Mouse (Mus musculus): Measurements from ENCODE around the gene Myoz2.

The Myoz2 gene

GRCm38 (mm10) chr3:123034752-123035151, at the start of gene Myoz2:
Gene Myoz2 (minus strand): TSS chr3:123035015.
- DNase-seq (ENCODE audit: low read depth in 1 of 2, low spot score in 2 of 2), result no peak

DNA sequence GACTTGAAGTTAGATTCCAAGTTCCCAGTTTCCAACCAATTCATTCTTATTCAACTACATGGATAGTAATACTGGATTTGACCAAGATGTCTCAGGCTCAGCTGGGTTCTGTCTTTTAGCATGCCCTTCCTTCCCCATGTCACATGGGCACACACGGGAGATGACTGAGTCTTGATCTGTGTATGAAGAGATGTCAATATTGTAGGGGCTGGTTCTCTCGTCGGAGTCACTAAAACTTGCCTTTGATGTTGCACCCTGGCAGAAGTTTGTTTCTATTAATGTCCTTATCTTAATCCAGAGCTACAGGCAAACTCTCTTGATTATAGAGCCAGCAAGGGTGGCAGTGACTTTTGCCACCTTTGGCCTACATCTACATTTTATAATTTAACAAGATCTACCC, 46.9 kb upstream of the Myoz2 start:
- DNase-seq (ENCODE audit: low read depth in 1 of 2, low spot score in 2 of 2), result no peak

- no peak for DNase-seq (ENCODE audit: low read depth in 1 of 2, low spot score in 2 of 2)
These were observed 46.1 kb upstream of the Myoz2 start for GRCm38 (mm10) chr3:123080943-123081342.

GRCm38 (mm10) chr3:123080017-123080725, 45.4 kb upstream of the Myoz2 start:
- no peak for DNase-seq (ENCODE audit: low read depth in 1 of 2, low spot score in 2 of 2)

DNA sequence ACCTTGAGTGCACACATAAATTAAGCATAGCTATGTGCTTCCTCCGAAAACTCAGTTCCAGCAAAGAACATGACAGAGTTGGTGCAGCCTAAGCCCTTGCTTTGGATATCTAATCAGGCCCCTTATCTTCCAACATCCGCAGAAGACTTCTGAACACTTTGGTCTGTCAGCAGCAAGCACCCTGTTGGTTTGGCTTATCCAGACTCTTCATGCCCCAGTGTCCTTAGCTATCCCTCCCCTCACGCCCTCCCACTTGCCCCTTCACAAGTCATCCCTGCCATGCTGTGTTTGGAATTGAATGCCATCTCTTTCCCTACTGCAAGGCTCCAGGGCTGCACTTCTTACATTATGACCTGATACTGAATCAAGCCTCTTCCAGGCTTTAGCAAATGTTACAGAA, 40.9 kb upstream of the Myoz2 start:
- no peak for DNase-seq (ENCODE audit: low read depth in 1 of 2, low spot score in 2 of 2)

- no peak for DNase-seq (ENCODE audit: low read depth in 1 of 2, low spot score in 2 of 2)
These were observed 40.2 kb upstream of the Myoz2 start for GRCm38 (mm10) chr3:123075034-123075433.

- no peak for DNase-seq (ENCODE audit: low read depth in 1 of 2, low spot score in 2 of 2)
These were observed 38.5 kb upstream of the Myoz2 start for GRCm38 (mm10) chr3:123073351-123073750.

DNA sequence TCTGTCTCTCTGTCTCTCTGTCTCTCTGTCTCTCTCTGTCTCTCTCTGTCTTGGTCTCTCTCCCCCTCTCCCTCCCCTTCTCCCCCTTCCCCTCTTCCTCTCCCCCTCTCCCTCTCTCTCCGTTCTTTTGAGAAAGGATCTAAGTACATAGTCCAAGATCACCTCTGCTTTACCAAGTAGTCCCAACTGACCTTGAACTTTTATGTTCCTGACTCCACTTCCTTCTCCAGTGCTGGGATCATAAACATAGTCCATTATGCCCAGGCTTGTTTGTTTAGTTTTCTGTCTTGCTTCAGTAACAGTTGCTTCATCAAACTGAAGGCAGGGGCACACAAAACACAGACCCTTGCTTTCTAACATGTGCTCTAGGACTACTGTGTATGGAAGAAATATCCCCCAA, 37.7 kb upstream of the Myoz2 start:
- DNase-seq (ENCODE audit: low read depth in 1 of 2, low spot score in 2 of 2), result no peak

- DNase-seq (ENCODE audit: low read depth in 1 of 2, low spot score in 2 of 2), result no peak
These were observed 36.2 kb upstream of the Myoz2 start for GRCm38 (mm10) chr3:123070996-123071395.

DNA sequence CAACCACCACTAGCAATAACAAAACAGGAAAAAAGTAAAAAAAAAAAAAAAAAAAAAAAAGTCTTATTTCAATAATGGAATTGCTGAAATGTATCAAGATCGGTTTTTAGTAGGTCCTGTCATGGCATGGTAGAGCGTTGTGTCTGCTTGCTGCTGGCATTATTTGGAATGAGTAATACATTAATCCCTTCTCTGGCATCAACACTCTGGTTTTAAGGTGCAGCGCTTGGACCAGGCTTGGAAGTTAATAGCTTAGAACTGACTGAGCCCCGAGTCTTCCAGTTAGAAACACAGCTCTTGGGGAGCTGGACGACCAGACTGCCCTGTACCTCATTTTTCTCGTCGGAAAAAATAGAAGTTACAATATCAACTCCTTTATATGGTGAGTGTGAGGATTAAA, 32.0 kb upstream of the Myoz2 start:
- no peak for DNase-seq (ENCODE audit: low read depth in 1 of 2, low spot score in 2 of 2)

DNA sequence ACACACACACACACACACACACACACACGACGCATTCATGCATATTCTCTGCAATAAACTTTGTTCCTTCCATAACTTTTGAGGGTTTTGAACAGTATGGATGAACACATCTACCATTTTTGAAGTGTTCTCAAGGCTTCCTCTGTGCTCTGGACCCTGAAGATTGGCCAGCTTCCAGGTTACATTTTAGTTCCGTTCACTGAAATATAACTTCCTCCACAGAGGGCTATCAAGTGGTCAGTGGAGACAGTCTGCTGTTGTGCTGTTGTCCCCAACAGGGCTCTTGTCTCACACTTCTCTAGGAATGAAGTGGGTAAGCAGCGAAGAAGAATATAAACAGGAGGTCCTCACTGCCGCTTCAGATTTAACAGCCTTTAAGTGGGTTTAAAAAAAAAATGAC, 30.7 kb upstream of the Myoz2 start:
- no peak for DNase-seq (ENCODE audit: low read depth in 1 of 2, low spot score in 2 of 2)

DNA sequence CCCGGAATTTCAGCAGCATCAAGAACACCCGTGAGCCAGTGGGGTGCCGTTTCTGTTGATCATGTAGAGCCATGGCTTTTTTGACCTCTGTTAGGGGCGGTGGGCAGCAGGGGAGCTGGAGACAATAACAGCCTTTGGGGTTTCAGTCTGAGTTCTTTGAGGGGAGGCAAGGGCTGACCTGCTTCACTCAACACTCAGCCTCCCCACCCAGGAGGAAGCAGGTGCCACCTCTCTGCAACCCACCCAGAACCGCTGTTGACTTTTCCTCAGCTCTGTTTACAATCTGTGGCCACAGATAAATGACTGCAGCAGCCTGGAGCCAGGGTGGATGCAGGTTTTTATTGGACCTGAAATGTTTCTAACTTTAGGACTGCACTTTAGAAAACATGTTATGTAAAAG, 29.4 kb upstream of the Myoz2 start:
- DNase-seq (ENCODE audit: low read depth in 1 of 2, low spot score in 2 of 2), result no peak

GRCm38 (mm10) chr3:123061931-123062330, 27.1 kb upstream of the Myoz2 start:
- DNase-seq (ENCODE audit: low read depth in 1 of 2, low spot score in 2 of 2), result no peak

- DNase-seq (ENCODE audit: low read depth in 1 of 2, low spot score in 2 of 2), result no peak
These were observed 24.0 kb upstream of the Myoz2 start for GRCm38 (mm10) chr3:123058832-123059231.

DNA sequence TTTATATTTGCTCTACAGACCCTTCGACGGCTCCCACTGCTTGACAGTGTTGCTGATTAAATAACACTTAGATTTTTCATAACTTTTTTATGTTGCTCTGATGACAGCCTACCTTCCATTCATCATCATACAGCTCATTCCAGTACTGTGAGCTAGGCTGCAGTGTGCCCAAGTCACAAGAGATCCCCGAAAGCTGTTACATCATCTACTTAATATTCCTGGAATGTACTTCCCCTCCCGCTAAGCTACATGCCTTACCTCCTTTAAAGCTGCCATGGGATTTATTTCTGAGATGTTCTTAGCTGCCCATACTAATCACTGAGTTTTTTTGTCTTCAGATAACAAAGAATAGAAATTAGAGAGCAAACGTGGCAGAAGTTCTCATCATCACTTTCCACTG, 19.4 kb upstream of the Myoz2 start:
- no peak for DNase-seq (ENCODE audit: low read depth in 1 of 2, low spot score in 2 of 2)

GRCm38 (mm10) chr3:123053192-123053938, 18.6 kb upstream of the Myoz2 start:
- DNase-seq (ENCODE audit: low read depth in 1 of 2, low spot score in 2 of 2), result no peak

DNA sequence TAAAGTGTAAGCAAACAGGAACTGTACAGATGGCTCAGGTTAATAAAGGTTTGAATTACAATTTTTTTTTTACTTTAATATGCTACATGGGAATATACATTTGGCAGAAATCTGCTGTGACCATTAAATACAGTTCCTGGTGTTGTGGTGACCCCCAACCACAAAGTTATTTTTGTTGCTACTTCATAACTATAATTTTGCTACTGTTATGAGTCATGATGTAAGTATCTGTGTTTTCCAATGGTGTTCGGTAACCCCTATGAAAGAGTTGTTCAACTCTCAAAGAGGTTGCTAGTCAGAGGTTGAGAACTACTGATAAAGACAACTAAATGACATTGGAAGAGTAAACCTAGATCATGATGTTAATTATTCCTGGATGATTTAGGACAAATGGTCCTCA, 7.5 kb upstream of the Myoz2 start:
- DNase-seq (ENCODE audit: low read depth in 1 of 2, low spot score in 2 of 2), result no peak

GRCm38 (mm10) chr3:123033804-123034203, 1.0 kb downstream of the Myoz2 start:
- DNase-seq (ENCODE audit: low read depth in 1 of 2, low spot score in 2 of 2), result no peak

GRCm38 (mm10) chr3:123025634-123026033, 9.2 kb downstream of the Myoz2 start:
- no peak for DNase-seq (ENCODE audit: low read depth in 1 of 2, low spot score in 2 of 2)

GRCm38 (mm10) chr3:123024496-123025234, 10.2 kb downstream of the Myoz2 start:
- no peak for DNase-seq (ENCODE audit: low read depth in 1 of 2, low spot score in 2 of 2)

DNA sequence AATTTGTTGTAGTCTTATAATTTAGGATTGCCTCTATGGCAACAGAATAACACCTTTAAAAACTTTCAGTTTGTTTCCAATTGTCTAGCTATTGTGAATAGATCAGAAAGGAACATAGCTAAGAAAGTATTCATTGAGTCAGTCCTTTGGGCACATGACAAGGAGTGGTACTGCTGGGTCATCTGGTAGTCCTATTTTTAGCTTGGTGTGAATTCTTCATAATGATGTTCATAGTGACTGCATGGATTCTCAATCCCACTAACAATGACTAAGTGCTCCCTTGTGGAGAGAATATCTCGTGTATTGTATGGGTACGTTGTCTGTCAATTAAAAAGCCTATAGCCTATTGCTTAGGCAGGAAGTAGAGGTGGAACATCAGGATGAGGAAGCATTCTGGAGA, 16.0 kb downstream of the Myoz2 start:
- no peak for DNase-seq (ENCODE audit: low read depth in 1 of 2, low spot score in 2 of 2)

- no peak for DNase-seq (ENCODE audit: low read depth in 1 of 2, low spot score in 2 of 2)
These were observed 21.3 kb downstream of the Myoz2 start for GRCm38 (mm10) chr3:123013476-123013875.
